Mouse (Mus musculus): Measurements from ENCODE around the gene Lama5.
"Not testable (repeated sequence)": the region's sequence is repeated elsewhere in the genome, so short reads cannot be mapped to it uniquely, and the experiment has no call there.

Lama5 gene

DNA sequence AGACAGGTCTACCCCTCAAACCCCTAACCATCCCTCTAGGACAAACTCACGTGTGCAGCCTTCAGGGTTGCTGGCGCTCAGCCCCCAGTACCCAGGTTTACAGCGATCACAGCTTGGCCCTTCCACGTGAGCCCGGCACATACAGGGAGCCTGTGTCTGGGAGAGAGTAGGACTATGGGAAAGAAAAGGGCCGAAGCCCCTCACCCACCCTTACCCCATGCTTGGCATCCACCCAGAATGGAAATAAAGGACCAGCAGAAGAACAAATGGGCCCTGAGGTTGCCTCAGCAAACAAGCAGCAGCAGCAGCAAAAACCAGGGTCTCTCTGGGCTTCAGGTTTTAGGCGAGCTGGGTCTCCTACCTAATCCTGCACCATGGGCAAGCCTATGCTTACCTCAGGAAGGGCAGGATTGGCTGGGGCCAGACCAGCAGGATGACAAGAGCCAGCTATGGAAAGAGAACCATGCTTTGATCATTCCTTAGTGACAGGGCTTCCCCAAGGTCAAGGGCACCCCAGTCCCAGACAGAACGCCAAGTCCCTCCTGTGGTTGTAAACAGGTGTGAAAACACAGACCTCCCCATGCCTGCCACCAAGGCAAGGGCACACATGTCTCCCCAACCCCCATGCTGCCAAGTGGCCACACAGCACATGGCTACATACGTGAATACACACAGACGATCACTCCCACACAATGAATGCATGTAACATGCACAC is 28.2 kb downstream of the Lama5 start:
- DNase-seq (ENCODE audit: low spot score), result no peak

DNA sequence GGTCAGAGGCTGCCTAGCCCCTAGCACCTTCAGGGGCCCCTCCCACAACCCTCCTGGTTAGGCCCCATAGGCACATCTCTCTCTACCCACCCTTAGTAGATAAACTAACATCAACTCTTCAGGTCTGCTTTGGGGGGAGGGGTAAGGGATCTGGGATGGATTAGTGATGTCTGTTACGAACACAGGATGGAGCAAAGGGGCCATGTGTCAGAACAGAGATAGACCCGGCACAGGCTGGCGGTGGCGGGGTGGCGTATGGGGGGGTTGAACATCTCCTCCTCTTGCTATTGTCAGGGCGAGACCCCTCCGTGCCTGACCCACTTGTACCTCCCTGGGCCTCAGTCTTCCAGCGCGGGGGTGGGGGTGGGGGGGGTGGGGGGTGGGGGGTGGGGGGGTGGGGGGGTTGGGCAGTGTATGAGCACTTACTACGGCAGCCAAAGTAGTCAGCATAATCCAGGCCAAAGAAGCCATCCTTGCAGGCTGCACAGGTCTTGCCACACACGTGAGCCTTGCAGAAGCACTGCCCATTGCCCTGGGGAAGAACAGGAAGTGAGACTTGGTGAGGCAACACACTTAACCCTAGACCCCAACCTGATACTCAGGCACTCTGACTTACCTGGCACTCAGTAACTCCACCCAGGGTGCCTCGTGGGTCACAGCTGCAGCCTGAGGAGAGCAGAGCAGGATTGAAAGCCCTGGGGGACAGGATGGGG is 28.9 kb downstream of the Lama5 start:
- DNase-seq (ENCODE audit: low spot score), result no peak

DNA sequence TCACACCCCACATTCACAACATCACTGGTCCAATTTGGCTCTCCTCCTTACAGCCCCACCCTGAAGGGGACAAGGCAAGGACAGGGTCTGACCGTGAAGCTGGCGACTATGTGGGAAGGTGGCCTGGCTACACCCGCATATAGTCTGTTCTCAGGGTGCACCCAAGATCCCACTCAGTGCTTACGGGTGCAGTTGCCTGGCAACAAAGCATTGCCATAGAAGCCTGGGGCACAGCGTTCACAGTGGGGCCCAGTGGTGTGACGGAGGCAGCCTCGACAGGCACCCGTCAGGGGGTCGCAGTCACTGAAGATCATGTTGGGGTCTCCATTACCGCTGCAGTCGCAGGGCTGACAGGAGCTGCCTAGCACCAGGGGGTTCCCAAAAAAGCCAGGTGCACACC is 38.3 kb downstream of the Lama5 start:
- no peak for DNase-seq (ENCODE audit: low spot score)

DNA sequence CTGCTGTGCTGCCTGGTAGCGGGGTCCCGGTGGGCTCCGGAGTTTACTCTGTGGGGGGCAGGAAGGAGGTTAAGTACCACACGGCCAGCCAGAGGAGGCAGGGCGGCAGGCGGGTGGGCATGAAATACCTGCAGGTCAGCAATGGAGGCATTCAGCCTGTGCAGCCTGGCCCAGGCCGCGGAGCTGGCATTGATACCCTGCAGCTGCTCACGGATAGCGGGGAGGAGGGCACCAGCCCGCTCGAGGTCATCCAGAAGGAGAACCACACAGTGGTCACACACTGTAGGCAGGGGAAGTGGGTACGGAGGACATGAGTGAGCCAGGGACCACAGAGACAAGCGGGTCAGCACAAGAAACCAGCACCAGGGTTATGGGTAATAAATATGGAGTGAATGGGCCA is 40.0 kb downstream of the Lama5 start:
- no peak for DNase-seq (ENCODE audit: low spot score)

DNA sequence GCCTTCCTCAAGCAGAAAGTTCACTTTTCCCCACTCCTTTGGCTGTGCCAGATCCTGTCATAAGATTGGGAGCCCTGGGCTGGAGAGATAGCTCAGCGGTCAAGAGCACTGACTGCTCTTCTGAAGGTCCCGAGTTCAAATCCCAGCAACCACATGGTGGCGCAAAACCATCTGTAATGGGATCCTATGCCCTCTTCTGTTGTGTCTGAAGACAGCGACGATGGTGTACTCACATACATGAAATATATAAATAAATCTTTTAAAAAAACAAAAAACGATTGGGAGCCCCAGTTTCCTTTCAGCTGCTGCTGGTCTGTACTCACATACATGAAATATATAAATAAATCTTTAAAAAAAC is 40.9 kb downstream of the Lama5 start:
- no peak for DNase-seq (ENCODE audit: low spot score)

DNA sequence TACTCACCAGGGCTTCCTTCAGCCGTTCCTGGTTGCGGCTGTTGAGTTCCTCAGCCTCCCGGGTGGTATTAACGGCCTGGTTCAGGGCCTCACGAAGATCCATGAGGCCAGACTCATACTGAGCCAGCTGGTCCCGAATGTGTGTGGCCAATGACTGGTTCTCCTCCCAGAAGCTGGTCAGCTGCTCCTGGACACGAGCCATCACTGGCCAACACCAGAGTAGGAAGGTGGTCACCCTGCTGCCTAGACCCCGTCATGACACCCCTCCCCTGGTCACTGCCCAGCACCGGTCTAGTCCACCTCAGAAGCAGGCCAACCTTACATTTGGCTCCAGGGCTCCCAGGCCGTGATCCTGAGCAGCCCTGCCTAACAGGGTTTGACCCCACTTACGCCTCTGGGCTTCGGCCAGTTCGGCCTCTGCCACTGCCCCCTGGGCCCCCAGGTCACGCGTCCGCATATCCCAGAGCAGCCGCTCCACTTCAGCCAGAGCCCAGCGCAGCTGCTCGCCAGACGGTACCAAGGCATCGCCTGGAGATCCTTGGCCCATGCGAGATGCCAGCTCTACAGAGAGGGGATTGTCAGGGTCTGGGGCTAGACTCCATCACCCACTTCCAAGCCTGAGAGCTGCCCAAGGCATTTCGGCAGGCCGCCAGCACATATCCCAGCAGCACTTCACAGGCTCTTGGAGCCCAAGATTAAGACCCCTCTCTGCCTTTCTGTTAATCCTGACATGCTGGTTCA is 41.5 kb downstream of the Lama5 start:
- no peak for DNase-seq (ENCODE audit: low spot score)

DNA sequence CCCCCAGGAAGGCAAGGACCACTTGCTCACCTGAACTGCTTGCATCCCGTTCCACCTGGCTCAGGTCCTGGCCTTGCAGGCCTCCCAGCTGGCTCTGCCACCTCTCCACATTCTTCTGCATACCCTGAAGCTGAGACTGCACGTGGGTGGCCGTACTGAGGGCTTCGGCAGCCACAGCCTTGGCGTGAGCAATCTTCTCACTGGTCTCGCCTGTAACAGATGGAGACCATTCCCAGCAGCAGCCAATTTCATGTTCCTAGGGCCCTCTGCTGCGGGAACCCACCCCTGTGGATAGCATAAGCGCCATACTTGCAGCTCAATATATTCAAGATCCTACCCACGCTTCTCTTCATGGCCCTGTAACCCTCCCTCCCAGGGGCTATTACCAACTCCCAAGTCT is 44.1 kb downstream of the Lama5 start:
- no peak for DNase-seq (ENCODE audit: low spot score)

DNA sequence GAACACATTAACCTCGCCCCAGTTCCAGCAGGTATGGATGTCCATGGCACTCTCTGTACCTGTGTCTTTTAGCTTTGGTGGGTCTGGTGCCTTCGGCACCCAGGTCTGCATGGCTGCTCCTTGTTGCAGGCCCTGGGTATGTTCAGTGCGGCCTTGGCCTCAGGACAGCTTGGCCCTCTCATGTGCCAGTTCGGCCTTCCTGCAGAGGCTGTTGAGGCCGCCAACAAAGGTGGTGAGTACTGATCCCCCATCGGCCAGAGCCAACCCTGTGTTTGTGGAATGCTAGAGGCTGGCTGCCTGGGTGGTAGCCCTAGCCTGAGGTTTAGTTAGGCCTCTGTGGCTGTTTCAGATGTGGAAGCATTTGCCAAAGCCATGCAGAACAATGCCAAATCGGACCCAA is 49.9 kb downstream of the Lama5 start:
- DNase-seq (ENCODE audit: low spot score), result no peak

DNA sequence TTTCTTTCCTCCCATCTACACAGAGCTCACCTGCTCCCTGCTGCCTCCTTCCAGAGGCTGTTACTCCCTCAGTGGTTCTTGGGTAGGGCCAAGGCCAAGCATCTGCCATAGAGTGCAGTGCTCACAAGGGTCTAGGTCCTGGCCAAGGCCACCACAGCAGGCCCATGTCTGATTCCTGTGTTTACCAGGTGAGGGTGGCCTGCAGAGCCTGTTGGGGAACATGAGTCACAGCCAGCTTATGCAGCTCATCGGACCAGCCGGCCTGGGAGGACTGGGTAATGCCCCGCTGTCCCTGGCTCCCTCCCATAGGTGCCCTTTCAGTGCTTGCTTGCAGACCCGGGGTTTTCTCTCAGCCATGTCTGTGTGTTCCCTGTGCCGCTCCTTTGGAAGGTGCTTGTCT is 51.5 kb downstream of the Lama5 start:
- no peak for DNase-seq (ENCODE audit: low spot score)

DNA sequence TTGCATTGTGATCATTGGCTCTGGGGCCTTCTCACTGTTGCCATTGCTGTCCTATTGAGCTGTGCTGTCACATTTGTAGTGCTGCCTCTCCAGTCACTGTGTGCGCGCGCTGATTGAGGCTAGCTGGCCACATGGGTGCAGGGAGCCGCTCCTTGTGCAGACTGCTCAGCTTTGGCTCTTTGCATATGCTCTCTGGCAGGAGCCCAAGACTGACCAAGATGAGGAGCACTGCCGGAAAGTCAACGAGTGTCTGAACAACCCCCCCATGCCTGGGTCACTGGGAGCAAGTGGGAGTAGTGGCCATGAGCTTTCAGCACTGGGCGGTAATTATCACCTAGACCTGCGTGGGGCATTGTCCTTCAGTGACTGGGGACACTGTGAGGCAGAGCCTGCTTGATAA is 51.9 kb downstream of the Lama5 start:
- DNase-seq (ENCODE audit: low spot score), result not testable (repeated sequence)

DNA sequence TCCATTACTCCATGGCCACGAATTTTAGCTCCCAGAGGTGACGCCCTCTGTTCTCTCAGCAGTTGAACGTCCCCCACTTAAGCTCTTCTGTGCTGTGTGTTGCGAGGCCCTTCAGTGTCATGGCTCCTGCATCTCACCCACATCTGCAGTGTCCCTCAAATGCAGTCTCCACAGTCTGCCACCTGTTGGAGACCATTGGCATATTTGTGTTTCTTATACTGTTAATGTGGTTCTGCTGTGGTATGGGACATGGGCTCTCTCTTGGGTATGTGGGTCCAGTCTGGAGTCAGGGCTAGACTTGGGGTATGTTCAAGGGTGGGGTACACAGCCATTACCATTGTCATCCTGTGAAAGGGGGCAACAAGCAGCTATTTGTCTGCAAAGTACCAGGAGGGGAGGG is 52.5 kb downstream of the Lama5 start:
- DNase-seq (ENCODE audit: low spot score), result no peak

DNA sequence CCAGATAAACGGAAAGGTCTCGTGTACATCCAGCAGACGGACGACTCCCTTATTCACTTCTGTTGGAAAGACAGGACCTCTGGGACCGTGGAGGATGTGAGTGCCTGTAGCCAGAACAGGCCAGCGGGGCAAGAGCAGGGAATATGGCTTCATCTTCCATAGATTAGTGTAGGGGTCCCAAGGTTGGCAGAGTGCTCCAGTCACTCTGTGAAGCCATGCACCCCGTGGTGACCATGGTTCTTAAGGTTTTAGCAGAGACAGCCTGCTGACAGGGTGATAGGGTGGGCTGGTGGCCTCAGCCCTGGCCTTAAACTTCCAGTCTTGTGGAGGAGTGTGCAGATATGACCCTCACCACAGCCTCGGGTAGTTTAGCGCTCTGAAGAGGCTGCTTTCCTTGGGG is 53.5 kb downstream of the Lama5 start:
- no peak for DNase-seq (ENCODE audit: low spot score)

DNA sequence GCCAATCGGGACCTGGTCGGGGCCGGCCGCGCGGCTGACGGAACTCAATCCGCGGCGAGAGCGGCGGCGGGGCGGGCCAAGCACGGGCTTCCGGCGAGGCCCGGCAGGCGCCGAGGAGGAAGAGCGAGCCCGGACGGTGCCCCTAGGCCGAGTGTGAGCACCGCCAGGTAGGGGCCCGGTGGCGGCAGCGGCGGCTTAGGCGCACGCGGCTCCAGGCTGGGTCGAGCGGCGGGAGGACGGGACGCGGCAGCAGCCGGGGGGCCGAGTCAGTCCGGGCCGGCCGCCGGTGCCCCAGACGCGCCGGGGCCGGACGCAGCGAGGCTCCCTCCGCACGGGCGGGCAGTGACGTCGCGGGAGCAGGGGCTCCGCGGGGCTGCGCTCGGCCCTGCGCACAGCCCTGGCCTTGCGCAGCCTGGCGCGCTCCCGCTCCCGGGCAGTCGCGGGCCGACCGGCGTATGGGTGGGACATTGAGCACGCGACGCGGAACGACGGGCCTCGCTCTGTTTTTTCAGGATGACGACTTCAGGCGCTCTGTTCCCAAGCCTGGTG is 54.1 kb downstream of the Lama5 start:
- no peak for DNase-seq (ENCODE audit: low spot score)

DNA sequence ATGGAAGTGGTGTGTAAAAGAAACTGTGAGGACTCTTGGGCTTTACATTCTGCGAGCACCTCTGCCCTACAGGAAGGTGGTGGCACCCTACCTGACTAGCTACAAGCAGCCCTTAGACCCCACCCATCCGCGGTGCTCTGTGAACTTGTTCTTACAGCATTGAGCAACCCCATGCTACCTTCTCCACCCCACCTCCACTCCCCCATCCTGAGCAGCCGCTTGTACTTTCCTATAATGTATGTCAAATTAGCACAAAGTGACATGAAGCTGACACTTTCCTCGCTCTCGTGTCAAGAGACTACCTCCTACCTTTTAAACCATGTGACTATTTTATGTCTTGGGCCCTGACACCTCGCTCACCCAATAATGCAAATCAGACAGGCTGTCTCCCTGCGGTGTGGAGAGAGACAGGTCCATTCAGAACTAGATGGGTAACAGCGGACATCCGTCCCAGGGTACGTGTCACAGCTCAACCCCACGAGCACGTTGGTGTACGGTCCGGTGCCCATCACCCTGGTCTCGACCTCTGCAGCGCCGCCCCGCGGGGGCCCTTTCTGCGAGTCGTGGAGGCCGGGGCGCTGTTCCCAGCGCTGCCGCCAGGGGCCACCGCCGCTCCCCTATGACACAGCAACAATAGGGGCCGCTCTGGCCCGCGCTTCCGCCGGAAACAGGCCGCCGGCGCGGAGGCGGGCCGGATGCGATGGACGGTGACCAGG is 54.7 kb downstream of the Lama5 start, which contains the start of gene Adrm1:
Adrm1 (plus strand) TSS at position 680 of the 716 bp plus-strand sequence.
- peak; percentile 96 for DNase-seq (ENCODE audit: low spot score)

DNA sequence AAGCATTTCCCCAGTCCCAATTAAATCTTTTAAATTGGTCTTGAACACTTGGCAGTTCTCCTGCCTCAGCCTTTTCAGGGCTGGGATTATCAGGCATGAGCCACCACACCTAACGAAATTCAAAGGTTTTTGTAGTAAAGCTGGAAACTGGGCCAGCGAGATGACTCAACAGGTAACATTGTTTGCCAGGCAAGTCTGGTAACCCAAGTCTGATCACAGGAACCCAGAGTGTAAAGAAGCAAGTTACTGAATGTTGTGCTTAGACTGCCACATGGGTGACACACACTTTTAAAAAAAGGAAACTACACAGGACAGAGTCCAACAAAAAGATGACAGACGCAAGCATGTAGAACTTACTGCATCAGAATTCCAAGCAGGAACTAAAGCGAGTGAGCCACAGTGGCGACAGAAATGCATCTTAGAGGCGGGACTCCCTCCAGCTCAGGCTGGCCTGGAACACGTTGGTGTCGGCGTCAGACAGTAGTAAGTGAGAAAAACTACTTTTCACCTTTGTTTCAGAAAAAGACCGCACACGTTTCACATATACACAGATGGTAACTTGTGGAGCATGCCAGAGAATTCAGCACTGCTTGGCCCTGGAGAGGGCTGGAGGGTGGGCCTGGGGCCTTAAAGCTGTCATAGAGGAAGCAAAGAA is 55.4 kb downstream of the Lama5 start:
- no peak for DNase-seq (ENCODE audit: low spot score)

DNA sequence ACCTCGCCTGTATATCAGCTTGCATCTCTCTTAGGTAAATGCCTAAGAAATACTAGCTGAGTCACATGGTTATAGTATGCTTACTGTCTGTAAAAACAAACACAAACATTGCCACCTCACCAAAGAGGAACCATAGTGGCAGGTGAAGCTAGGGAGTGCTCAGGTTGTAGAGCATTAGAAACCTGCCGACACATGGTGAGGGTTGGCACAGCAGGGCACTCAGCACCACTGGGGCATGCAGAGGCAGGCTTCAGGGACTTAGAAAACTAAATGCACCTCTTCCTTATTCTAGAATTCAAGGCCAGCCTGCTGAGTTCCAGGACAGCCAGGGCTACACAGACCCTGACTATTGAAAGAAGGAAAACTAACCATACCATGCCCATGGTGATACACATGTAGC is 58.8 kb downstream of the Lama5 start:
- DNase-seq (ENCODE audit: low spot score), result no peak

DNA sequence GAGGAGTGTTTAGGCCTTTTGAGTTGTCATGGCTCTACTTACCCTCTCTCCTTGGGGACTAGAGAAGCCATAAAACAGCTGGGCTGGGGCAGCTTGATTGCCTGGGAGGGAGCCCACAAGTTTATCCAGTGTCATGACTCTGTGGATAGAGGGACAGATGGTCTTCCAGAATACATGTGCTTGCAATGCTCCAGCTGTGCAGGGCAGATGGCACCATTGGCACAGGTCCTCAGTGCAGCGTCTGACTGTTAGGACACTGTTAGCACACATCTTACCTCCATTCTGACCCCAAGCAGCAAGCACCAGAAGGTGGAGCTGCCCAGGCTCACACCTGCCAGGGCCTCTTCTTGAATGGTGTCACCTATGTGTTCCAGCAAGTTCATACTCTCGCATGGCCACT is 59.8 kb downstream of the Lama5 start:
- no peak for DNase-seq (ENCODE audit: low spot score)

DNA sequence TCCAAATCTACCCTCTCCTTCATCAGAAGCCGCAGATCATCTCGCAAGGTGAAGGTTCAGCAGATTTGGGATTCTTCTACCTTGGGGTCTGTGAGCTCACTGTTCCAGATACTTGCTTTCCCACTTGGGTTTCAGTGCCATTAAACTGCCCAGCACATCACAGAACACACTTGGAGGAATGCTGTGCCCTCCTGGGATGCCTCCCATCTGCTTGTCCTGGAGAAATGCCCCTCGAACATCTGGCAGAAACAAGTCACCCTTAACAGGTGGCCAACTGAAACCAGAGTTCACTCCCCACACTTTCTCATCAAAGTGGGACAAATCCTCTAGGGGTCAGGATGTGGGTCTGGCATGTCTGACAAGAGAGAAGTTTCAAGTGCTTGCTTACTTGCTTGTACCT is 67.0 kb downstream of the Lama5 start:
- no peak for DNase-seq (ENCODE audit: low spot score)

DNA sequence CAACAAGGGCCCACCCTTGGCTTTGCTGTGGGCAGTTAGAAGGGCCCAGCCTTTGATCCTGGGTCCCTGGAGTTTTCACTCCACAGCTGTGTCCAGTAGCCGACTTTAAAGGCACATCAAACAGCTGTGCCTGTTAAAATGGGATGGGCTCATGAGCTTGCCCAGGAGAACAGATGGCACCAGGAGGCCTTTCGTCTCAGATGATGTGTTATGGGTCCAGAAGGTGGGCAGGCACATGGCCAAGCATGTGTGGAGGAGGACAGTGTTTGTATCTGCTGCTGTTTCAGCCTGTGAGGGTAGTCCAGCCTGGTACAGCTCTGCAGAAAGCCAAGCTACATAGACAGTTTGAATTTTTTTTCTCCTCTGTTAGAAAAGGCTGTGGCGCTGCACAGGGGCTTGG is 70.9 kb downstream of the Lama5 start:
- DNase-seq (ENCODE audit: low spot score), result no peak

DNA sequence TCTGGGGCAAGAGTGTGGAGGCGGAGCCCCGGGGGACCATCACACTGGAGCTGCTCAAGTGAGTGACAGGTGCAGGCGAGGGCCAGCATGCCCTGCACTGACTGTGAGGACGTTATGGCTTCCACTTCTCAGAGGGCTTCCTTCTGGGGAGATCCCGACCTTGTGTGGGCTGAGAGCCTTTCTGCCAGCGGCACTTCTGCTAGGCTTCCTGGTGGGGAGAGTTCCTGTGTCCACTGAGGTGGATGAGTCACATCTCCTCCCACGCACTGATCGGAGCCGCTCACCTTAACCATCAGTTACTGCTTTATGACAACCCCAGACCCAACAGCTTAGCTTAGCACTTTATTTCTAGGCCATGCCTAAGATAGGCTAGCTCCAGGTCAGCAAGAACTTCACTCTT is 77.1 kb downstream of the Lama5 start:
- DNase-seq (ENCODE audit: low spot score), result no peak

DNA sequence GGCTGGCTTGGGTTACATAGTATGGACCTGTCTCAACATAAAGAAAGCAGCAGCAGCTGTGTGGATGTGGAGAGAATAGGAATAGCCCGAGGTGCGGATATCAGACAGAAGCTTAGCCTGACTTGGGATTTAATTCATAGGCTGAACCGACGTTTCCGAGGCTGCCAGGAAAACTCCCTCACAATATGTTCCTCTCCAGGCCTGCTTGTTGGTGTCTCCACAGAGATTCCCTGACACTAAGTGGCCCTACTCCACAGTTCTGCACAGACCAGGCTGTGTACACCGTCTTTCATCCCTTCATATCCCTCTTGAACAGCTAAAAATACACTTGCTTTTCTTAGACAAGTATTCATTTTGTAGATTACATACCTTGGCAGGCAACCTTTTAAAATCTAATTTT is 78.3 kb downstream of the Lama5 start:
- no peak for DNase-seq (ENCODE audit: low spot score)

DNA sequence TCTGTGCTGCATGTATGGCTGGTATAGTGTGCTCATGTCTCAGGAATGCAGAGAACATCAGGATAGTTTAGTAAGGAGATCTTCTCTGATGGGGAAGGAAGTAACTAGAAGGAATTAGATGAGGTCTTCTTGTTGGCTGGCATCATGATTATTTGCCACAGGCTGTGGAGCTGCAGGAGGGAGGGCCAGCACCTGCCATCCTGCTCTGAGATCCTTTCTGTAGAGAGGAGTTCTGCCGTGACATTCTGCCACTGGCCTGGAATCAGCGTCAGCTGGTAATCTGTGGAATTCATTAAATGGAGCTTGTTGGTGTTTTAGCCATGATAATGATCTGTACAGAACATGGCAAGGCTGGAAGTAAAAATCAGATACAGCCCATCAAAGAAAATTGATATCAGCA is 79.6 kb downstream of the Lama5 start:
- no peak for DNase-seq (ENCODE audit: low spot score)
